Mouse (Mus musculus): ENCODE data around the gene Cdh5.

GRCm38 (mm10) chr8:104067390-104067925 lies 34.0 kb upstream of the Cdh5 start:
- TF ChIP-seq GATA1 (IDR thresholded peaks at IDR 0.05; ENCODE audit: low read length): no peak
- TF ChIP-seq TAL1 (IDR thresholded peaks at IDR 0.05; ENCODE audit: low read length): no peak
